Mouse (Mus musculus) left cerebral cortex, adult 18-20 months (tissue): ENCODE measurements around the gene Commd1. TPM values are rescaled to one million over a fixed set of nuclear protein-coding genes. Genes with fewer than 3 reads are reported as not detected.
A peak's percentile ranks its signal among the peaks of the same experiment; 100 is the strongest.

ENCODE experiments used
- DNase-seq, 2 experiments: peaks; one replicate each; pipeline ENCODE4 v3.0.0; 2021 to 2022; ENCODE audit warnings: low spot score in 2 of 2, mixed read lengths in 1 of 2
- long read RNA-seq, 2 experiments: library from polyadenylated mRNA; stranded (forward); transcript quantifications; one replicate each; pipeline ENCODE4 v2.0.0; 2021
- total RNA-seq, 2 experiments: library from RNA; stranded (reverse); gene quantifications; 2 replicates each; pipeline ENCODE4 v1.2.3; 2021

Gene Commd1
- total RNA-seq = 10 to 100 TPM; 46.4 to 47.6 TPM
- long read RNA-seq, experiment 1, full-length matches to known transcripts = 30 of 30 reads
- long read RNA-seq, experiment 1, partial matches to known transcripts = 0 of 30 reads
- long read RNA-seq, experiment 1, other reads (novel, unspliced or antisense) = 0 of 30 reads
- long read RNA-seq, experiment 2, full-length matches to known transcripts = 25 of 27 reads
- long read RNA-seq, experiment 2, partial matches to known transcripts = 0 of 27 reads
- long read RNA-seq, experiment 2, other reads (novel, unspliced or antisense) = 2 of 27 reads

DNA sequence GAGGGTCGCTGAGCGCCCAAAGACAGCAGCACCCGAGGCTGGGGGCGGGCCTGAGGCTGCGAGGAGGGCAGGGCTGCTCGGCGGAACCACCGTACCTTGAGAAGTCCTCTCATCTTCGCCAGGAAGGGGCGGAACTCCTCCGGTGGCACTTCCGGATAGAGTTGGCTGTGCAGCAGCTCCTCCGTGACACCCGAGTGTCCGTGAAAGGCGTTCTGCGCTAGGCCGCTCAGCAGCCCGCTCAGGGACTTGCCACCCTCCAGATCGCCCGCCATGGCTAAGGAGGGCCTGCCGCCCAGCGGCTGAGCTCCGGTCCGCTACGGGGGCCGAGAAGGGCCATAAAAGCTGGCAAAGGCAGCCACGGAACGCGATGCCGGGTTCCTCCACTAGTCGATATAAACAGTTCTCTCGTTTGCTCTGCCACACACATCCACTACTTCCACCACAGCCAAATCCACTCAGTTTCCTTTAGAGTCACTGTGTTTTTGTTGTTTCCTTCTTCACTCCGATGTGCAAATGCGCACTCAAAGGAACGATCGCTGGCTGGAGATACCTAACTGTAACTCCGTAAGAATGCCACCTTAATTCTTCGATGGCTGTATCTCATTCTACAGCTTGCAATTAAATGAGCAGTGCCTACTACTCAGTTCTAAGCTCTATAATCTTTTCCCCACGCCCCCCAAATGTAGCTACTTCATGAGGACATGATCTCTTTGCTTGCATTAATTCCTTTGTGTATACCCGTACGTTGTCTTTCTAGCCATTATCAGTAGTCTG lies at the start of gene Commd1, which contains the start of gene Gm28048:
Commd1 (minus strand) TSS at position 399 of the 774 bp plus-strand sequence.
Gm28048 (minus strand) TSS at position 107 of the 774 bp plus-strand sequence.
- peak; percentile 95 to 98 for DNase-seq

DNA sequence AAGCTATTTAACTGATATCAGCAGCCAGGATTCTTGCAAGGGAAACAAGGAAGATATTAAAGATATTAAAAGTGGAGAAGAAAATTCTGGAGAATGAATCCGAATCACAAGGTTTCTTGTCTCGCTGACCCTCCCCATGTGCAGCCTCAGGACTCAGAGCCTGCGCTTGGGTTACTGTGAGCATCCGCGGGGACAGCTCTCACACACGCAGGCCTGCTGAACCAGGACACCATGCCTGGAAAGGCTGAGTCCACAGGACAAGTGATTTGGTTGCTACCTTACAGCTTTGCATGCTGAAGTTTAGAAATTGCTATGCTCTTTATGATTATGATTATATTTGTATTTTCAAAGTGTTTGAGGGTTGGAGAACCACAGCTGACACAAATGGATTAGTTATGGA lies 47.2 kb upstream of the Commd1 start:
- no peak for DNase-seq

DNA sequence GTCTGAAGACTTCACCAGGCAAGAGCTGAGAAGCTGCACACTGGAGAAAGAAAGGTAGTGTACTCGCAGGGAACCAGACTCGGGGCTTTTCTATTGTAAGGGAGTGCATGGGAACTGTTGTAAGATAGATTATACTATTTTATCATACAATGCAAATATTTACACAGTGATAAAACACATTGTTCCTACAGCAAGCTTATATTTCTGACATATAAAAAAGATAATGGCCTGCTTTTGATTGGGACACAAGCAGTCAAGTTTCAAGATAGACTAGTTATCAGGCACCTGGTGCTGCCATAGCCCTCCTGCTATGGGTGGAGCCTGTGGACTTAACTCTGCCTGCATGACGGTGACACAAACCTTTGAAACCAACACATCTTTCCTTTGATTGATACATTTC lies 46.8 kb upstream of the Commd1 start:
- DNase-seq = no peak

DNA sequence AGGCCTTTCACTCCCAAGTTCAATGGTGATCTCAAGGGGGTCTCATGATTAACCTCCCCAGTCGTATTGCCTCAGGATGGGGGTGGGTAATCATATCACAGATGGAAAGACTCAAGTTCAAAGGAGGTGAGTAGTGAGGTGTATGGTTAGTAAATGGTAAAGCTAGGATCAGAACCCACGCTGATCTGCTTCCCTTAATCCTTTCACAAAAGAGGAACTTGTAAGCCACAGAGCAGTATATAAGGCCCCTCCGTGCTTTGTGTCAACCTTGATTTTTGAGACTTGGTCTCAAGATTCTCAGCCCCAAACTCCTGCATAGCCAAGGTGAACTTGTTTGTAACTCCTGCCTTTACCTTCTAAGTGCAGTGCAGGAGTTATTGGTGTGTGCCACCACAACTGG lies 42.0 kb upstream of the Commd1 start:
- DNase-seq = no peak

DNA sequence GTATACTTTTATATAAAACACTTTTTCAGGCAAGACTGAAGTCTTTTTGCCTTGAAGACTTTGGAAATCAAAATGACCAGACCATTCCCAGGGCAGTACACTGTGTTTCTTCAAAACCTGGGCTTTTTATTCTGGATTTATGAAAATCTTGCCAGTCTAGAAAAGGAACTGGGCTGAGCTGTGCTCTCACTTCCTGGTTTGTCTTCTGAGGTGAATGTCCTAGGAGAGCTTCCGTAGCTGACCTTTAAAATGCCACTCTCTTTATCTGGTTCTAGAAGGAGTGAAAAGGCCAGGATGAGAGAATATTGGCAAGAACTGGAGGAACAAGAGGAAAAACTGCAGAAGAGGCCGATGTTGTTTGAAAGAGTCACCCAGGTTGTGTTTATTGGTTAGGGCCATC lies 41.0 kb upstream of the Commd1 start:
- DNase-seq = no peak

GRCm38 (mm10) chr11:23020841-23021240 lies 38.7 kb upstream of the Commd1 start:
- no peak for DNase-seq

DNA sequence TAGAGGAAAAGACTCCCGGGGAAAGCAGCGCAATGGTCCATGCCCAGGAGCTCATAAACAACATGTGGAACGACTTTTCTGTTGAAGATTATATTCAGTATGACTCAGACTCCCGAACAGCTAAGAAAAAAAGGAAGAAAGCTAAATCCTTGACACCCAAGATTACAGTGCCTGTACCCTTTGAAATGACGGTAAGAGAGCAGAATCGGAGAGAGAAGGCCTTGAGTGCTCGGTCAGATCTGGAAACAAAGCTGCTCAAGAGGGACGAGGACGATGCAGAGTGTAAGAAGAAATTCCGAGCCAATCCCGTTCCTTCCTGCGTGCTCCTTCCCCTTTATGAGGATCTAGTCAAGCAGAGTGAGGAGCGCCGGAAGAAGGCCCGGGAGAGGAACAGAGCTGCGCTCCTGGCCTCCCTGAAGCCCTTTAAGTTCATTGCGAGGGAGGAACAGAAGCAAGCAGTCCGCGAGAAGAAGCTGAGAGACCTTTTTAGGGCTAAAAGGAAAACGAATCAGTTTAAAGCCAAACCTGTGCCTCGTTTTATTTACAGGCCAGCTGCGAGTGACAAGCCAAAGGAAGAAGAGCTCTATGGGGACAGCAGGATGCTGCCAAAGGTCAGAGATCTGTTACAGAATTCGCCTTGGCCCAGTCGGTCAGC lies 38.1 kb upstream of the Commd1 start:
- no peak for DNase-seq

- no peak for DNase-seq
Observed at GRCm38 (mm10) chr11:23017943-23018342, 35.8 kb upstream of the Commd1 start.

DNA sequence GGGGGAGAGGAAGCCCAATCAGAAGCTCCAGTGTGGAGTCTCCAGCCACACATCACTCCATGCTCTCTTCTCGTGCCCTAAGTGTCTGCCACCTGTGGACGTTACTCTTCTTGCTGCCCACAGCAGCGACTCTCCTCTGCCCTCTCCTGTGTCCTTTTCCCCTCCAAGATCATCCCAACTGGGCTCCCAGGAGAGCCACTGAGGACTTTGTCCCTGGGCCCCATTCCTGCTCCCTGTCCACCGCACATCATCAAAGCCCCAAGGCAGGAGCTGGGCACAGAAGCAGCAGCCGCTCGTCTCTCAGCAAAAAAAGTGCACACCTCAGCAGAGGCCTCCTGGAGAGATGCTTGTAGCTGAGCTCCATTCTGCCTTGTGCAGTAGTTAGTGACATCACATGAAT lies 32.8 kb upstream of the Commd1 start:
- DNase-seq = no peak

DNA sequence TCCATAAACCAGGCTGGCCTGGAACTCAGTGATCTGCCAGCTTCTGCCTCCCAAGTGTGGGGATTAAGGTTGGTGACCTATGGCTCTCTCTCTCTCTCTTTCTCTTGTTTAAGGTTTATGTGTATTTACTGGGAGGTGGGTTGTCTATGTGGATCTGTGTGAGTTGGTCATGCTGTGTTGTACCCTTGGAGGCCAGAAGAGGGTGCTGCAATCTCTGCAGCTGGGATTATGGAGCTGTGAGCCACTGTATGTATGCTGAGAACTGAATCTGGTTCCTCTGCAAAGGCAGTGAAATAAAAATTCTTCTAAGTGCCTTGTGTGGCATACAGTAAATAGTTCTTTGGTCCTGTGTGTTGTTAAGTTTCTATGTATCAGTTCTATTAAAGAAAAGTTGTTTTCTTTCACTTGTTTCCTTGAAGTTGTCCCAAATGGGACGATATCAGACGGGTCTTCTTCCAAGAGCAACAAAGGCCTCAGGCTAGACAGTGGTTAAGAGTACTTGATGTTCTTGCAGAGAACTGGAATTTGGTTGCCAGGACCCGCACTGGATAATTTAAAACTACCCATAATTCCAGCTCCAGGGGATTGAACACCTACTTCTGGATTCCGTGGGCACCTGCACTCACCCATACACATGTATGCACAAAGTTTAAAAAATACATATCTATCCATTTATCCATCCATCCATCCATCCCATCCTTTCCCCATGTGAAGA lies 31.6 kb upstream of the Commd1 start:
- no peak for DNase-seq

- no peak for DNase-seq
Observed at GRCm38 (mm10) chr11:23013096-23013495, 30.9 kb upstream of the Commd1 start.

GRCm38 (mm10) chr11:23008824-23009200 lies 26.6 kb upstream of the Commd1 start:
- no peak for DNase-seq

- DNase-seq = peak; percentile 76 to 82
Observed at GRCm38 (mm10) chr11:23008181-23008823, 26.1 kb upstream of the Commd1 start.

DNA sequence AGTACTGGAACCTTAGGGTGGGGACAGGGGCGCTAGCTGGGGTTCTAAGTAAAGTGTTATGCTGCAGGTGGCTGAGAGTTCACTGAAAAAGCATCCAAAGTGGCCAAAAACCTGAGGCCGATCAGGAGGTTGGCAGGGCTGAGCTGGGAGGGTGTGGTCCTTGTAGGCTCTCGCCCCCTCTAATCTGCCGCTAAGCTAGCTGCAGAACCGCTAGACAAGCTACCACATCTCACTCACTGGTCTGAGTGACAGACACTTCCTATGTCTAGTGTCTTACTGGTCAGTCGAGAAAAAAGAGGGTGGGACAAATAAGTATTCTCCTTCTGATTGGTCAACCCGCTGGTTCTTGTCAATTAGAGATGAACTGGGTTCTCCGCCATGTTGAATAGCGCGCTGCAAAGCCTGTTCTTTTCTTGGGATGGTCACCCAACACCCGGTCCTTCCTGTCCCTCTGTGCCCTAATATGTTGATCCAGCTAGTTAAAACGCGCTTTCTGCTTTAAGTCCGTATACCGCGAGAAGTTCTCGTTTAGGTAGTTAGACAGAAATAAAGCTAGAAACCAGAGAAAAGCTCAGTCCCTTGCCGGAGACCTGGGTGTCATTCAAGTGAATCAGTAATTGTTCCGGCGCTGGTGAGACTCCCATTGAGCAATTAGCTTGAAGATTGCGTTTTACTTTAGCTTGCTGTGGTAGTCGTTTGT lies 25.4 kb upstream of the Commd1 start, which contains the start of gene Fam161a:
Fam161a (plus strand) TSS at position 51 of the 700 bp plus-strand sequence.
- peak; percentile 74 to 79 for DNase-seq

- DNase-seq = no peak
Observed at GRCm38 (mm10) chr11:23007166-23007480, 24.9 kb upstream of the Commd1 start.

DNA sequence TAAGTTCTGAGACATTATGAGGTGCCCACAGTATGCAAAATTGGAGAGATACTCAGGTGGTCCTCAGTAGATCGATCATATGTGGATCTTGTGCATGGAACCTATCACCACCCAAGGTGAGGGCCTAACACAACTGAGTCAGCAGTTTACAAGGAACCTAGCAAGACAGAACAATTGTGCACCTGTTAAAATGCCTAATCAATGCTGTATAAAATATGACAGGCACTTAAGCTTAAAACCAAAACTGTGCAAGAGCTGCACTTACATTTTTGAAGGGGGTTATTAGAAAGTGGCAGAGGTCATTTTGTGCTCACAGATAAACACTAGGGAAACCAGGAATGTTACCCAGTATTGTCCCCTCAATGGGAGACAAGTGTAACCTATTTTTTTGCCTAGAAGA lies 23.1 kb upstream of the Commd1 start:
- DNase-seq = no peak

GRCm38 (mm10) chr11:22998308-22998707 lies 16.1 kb upstream of the Commd1 start:
- DNase-seq = no peak

DNA sequence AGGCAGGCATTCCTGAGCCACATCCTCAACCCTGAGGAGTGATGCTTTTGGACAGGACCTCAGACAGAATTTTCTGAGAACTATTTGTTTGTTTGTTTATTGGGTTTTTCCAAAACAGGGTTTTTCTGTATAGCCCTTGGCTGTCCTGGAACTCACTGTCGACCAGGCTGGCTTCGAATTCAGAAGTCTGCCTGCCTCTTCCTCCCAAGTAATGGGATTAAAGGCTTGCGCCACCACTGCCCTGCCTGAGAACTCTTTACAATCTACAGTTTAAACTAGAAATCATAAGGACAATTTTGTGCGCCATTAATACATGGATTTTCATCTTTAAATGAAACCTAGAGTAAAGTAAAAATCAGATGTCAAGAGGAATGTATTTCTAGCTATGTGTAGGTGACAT lies 13.3 kb upstream of the Commd1 start:
- no peak for DNase-seq

GRCm38 (mm10) chr11:22994271-22994670 lies 12.1 kb upstream of the Commd1 start:
- DNase-seq = no peak

GRCm38 (mm10) chr11:22991218-22991835 lies 9.1 kb upstream of the Commd1 start:
- no peak for DNase-seq
